Mouse (Mus musculus) stomach, postnatal 0 days (tissue): Measurements from ENCODE around the gene Trpm4. TPM values are rescaled to one million over a fixed set of nuclear protein-coding genes. Genes with fewer than 3 reads are reported as not detected.
A peak's percentile ranks its signal among the peaks of the same experiment; 100 is the strongest.

ENCODE experiments used
- ATAC-seq: fragments of 200-750 bp; cut with Nextera tagmentation; 2 replicates; pipeline ENCODE4 v1.8.0; 2017; ENCODE audit not compliant: low FRiP score, low TSS enrichment
- DNase-seq: peaks from one replicate; pipeline ENCODE4 v3.0.0-alpha.2; 2016; ENCODE audit warnings: low spot score
- H3K27ac ChIP-seq: fragments of 300-500 bp; sonication (generic); replicated peaks from 2 replicates; pipeline ENCODE4 v1.5.1; 2014; ENCODE audit warnings: mild to moderate bottlenecking, control low read depth
- H3K27me3 ChIP-seq: fragments of 300-500 bp; sonication (generic); 2 replicates; pipeline ENCODE4 v1.6.1; 2014; ENCODE audit warnings: low read length; ENCODE audit not compliant: control insufficient read depth, insufficient read depth
- H3K36me3 ChIP-seq: fragments of 300-500 bp; sonication (generic); 2 replicates; pipeline ENCODE4 v1.6.1; 2014; ENCODE audit warnings: low read length, mixed read lengths; ENCODE audit not compliant: control insufficient read depth, insufficient read depth
- H3K4me1 ChIP-seq: fragments of 300-500 bp; sonication (generic); replicated peaks from 2 replicates; pipeline ENCODE4 v1.6.1; 2014; ENCODE audit warnings: antibody characterized with exemption; ENCODE audit not compliant: control insufficient read depth, insufficient read depth
- H3K4me2 ChIP-seq: fragments of 300-500 bp; sonication (generic); replicated peaks from 2 replicates; pipeline ENCODE4 v1.6.1; 2014; ENCODE audit warnings: low read depth, mild to moderate bottlenecking, control low read depth, moderate library complexity
- H3K4me3 ChIP-seq: fragments of 300-500 bp; sonication (generic); 2 replicates; pipeline ENCODE4 v1.5.1; 2014; ENCODE audit warnings: low read depth, low read length, control low read depth
- H3K9ac ChIP-seq: fragments of 300-500 bp; sonication (generic); 2 replicates; pipeline ENCODE4 v1.6.1; 2014; ENCODE audit warnings: mild to moderate bottlenecking, low read length, control low read depth, mixed read lengths
- H3K9me3 ChIP-seq: fragments of 300-500 bp; sonication (generic); 2 replicates; pipeline ENCODE4 v1.6.1; 2016; ENCODE audit warnings: low read length; ENCODE audit not compliant: control insufficient read depth
- CTCF ChIP-seq: IDR thresholded peaks from 2 replicates; pipeline ENCODE4 v1.5.1; 2016; ENCODE audit warnings: antibody characterized with exemption, low read depth, mild to moderate bottlenecking, moderate library complexity
- EP300 ChIP-seq: optimal IDR thresholded peaks from 2 replicates; pipeline ENCODE3; 2016; ENCODE audit warnings: antibody characterized with exemption
- WGBS: fragments of 180-500 bp; shearing (Covaris S2); extraction: QIAGEN DNeasy Blood & Tissue Kit; methylation state at CpG from one replicate; pipeline ENCODE4 v1.1.7; 2014; 5-methylcytosine and 5-hydroxymethylcytosine counted together
- polyA plus RNA-seq: library from polyadenylated mRNA; unstranded; fragments of >200 nt; fragmentation: Nextera tagmentation; extraction: Ambion mirVana; gene quantifications from 2 replicates; pipeline ENCODE4 v1.2.1, GENCODE M21; 2015

Gene Trpm4
- polyA plus RNA-seq, 1 experiment from 2014 or later: 23.7 TPM

DNA sequence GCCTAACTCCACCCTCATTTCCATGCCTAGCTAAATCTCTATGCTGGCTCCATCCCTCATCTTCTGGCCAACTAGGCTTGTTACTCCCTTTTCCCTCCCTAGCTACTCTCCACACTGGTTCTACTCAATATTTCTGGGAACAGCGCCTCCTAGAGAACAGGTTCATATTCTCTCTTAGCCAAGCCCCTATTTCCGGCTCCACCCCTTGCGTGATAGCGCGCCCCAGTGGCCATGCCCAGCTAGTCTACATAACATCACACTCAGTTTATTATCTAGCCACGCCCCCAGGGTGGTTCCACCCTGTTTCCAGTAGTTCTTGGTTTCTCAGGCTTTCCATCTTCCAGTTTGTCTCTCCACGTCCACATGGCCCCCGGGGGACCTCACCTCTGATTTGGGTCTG is 7.7 kb upstream of the Trpm4 start:
- Histone ChIP-seq H3K36me3 (no peaks in the 10 kb centered on the region), H3K9ac (no peak overlapping the region), H3K4me1 (peaks cover 17% of the 10 kb centered on the region; the same call in 1 of the 2 replicates), H3K27ac (no peak overlapping the region), H3K4me2 (peak overlapping the region; percentile 72), H3K27me3 (no peaks in the 10 kb centered on the region), H3K9me3 (no peaks in the 10 kb centered on the region), H3K4me3 (no peak overlapping the region)
- DNase-seq: peak; percentile 95
- WGBS: 3% methylated on average over 8 of the region's 8 CpGs
- TF ChIP-seq CTCF: peak; percentile 98
- TF ChIP-seq EP300: no peak
- peak; percentile 76 for ATAC-seq

DNA sequence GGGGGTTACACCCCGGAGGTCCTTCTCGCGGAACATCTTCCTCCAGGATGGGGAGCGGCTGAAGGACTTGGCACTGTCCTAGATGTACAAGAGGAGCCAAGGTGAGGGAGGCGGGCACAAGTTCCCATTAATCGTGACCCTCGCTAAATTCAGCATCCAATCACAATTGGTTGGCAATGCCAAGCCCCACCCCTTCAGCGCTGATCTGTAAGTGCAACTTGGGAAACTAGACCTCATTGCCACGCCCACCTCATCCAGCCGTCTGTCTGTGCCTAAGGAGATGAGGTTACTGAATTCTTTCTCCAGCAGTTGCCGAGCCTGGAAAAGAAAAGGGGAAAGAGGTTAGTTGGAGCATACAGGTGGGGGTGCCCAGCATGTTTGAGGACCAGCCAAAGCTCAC is 7.1 kb upstream of the Trpm4 start:
- H3K9me3 ChIP-seq: no peaks in the 10 kb centered on the region
- TF ChIP-seq EP300 (no peak), CTCF (no peak)
- H3K27me3 ChIP-seq: no peaks in the 10 kb centered on the region
- under 1% methylated on average over 11 of the region's 11 CpGs for WGBS
- H3K9ac ChIP-seq: peak overlapping the region; percentile 13; the same call in 1 of the 2 replicates
- H3K4me3 ChIP-seq: peak overlapping the region; percentile 45
- H3K4me2 ChIP-seq: peak overlapping the region; percentile 72
- DNase-seq: peak; percentile 64
- H3K36me3 ChIP-seq: no peaks in the 10 kb centered on the region
- peaks cover 17% of the 10 kb centered on the region; the same call in 1 of the 2 replicates for H3K4me1 ChIP-seq
- no peak for ATAC-seq
- no peak overlapping the region; the same call in 1 of the 2 replicates for H3K27ac ChIP-seq

DNA sequence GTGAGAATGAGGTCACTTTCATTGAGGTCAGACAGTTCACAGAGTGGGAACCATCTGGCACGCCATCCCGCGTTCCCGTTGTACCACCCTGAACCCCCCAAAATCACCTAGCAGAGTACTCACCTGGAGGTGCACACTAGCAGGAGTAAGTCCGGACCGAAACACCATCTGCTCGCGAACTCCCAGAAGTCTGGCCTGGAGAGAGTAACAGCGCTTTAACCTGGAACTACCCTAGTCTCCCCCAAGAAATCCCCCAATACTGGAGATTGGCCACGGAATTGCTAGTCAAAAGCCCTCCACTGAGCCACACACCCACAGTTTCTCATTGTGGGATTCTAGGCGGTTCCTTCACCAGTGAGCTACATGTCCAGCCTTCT is 6.5 kb upstream of the Trpm4 start:
- Histone ChIP-seq H3K36me3 (no peaks in the 10 kb centered on the region), H3K27me3 (no peaks in the 10 kb centered on the region), H3K4me2 (peak overlapping the region; percentile 72), H3K4me1 (peaks cover 17% of the 10 kb centered on the region; the same call in 1 of the 2 replicates), H3K9me3 (no peaks in the 10 kb centered on the region), H3K27ac (peak overlapping the region; percentile 24; the same call in 1 of the 2 replicates), H3K9ac (peak overlapping the region; percentile 64; the same call in 1 of the 2 replicates), H3K4me3 (peak overlapping the region; percentile 45)
- no peak for ATAC-seq
- no peak for DNase-seq
- TF ChIP-seq EP300 (no peak), CTCF (no peak)
- 2% methylated on average over 11 of the region's 11 CpGs for WGBS

DNA sequence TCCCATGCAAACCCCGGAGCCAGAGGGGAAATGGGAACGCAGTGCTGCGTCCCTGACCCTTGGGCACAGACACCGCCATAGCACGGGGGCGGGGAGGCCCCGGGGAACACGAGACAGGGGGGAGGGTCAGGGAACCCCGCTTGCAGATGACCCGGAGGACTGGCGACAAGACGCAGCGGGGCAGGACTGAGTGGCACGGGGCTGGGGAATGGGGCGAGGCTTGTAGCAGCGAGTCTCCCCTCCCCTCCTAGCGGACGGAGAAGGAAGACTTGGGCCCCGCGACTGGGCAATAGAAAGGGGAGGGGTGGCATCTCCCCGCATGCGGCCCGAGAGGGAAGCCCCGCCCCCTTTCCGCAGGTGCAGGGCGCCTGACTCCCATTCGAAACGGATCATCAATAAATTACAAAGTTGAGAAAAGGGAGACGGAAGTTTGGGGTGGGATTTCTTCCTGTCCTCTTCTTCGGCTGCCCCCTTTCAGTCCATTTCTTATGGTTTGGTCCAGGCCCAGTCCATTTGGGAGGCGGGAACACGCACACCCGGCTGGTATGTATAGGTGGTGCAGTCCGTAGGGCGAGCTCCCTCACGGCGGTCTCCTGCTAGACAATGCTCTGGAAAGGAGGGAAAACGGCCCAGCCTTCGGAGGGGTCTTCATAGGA is 6.0 kb upstream of the Trpm4 start:
- peak; percentile 88 for DNase-seq
- Histone ChIP-seq H3K4me1 (peaks cover 21% of the 10 kb centered on the region; the same call in 1 of the 2 replicates), H3K36me3 (no peaks in the 10 kb centered on the region), H3K9ac (peak overlapping the region; percentile 64), H3K27me3 (no peaks in the 10 kb centered on the region), H3K4me2 (peak overlapping the region; percentile 72), H3K4me3 (peak overlapping the region; percentile 45), H3K27ac (peak overlapping the region; percentile 35; the same call in 1 of the 2 replicates), H3K9me3 (no peaks in the 10 kb centered on the region)
- 1% methylated on average over 39 of the region's 39 CpGs for WGBS
- peak; percentile 74 for ATAC-seq
- TF ChIP-seq EP300 (no peak), CTCF (peak; percentile 63)

DNA sequence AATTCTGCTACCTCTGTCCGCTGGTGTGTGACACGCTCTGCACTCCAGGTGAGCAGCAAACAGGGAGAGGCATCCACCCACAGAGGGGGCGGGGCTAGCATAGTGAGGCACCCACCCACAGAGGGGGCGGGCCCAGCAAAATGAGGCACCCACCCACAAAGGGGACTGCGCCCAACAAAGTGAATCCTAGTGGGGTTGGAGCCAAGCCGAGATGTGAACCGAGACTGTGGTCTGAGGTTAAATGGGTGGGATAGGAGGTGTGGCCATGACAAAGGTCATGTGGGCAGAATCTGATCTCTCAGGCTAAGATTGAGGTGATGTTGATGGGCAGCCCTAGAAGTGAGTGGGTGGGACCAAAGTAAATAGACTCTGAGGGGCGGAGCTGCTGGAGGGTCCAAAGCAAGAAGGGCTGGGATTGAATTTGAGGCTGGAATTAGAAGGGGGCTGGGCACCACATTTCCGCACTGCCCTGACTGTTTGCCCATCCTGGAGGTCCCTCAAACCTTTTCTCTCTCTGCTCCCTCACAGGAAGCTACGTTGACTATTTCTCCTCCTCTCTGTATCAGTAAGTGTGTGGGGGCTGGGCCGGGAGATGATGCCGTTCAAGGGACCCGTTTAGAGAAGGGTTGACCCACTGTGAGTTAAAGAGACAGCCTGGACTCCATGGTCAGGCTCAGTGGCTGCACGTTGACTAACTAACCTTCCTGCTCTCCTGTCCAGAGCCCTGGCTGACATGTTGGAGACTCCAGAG is 4.8 kb upstream of the Trpm4 start:
- TF ChIP-seq EP300 (no peak), CTCF (no peak)
- 4% methylated on average over 14 of the region's 14 CpGs for WGBS
- ATAC-seq (0 out of 2 replicates have a peak, but pooled peaks have one; percentile 9), DNase-seq (peak; percentile 89)
- Histone ChIP-seq H3K27me3 (no peaks in the 10 kb centered on the region), H3K9me3 (no peaks in the 10 kb centered on the region), H3K9ac (no peak overlapping the region), H3K4me1 (peaks cover 22% of the 10 kb centered on the region; the same call in 1 of the 2 replicates), H3K36me3 (no peaks in the 10 kb centered on the region), H3K4me2 (peak overlapping the region; percentile 72), H3K4me3 (no peak overlapping the region), H3K27ac (peak overlapping the region; percentile 61)
